Mouse (Mus musculus): Measurements from ENCODE around the gene Ncbp1.
"Not testable (repeated sequence)": the region's sequence is repeated elsewhere in the genome, so short reads cannot be mapped to it uniquely, and the experiment has no call there.

Ncbp1 gene

DNA sequence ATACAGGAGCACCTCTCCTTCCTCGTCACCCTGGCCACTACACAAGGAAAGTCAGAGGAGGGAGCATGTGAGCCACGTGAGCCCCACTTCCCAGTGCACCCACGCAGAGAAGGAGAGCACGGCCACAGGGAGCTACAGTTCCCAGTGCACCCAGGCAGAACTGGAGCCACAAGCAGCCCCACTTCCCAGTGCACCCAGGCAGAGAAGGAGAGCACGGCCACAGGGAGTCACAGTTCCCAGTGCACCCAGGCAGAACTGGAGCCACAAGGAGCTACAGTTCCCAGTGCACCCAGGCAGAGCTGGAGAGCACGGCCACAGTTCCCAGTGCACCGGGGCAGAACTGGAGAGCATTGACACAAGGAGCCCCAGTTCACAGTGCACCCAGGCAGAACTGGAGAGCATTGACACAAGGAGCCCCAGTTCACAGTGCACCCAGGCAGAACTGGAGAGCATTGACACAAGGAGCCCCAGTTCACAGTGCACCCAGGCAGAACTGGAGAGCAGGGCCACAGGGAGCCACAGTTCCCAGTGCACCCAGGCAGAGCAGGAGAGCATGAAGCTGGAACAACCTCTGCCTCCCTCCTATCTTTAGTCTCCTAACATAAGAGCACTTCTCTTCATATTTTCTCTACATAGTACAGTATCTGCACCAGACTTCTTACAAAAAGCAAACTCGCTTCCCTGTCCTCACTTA lies 9.0 kb upstream of the Ncbp1 start:
- no peak for DNase-seq (ENCODE audit: low spot score in 2 of 2)

- DNase-seq (ENCODE audit: low spot score in 2 of 2): peak in 1 of 2 experiments; percentile 37
Measured at GRCm38 (mm10) chr4:46130221-46130620, 8.2 kb upstream of the Ncbp1 start.

GRCm38 (mm10) chr4:46131791-46132190 lies 6.6 kb upstream of the Ncbp1 start:
- DNase-seq (ENCODE audit: low spot score in 2 of 2): no peak

DNA sequence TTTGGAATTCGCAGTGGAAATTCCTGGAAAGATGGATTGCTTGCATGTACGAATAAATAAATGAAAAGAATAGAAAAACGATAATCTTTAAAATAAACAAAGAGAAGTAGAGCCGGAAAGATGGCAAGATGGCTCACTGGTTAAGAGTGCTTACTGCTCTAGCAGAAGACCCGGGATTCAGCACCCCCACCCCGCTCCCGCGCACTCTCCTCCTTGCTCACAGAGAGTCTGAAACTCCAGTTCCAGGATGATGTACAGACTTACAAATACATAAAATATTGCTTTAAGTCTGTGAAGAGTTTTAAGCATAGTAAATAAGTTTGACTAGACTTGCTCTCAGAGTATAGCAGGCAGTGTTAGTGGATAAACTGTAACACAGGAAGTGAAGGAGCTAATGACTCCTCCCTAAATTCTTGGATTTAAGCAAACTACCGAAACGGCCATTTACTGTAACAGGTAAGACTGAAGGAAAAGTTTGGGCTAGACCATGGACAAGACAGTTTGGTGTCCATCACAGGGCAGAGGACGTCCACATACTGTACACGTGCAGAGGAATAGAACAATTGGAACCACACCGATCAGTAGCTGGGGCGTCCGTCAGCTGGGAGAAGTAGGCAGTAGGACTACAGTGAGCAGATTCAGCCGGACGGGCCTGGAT lies 655 bp upstream of the Ncbp1 start:
- peak in 1 of 2 experiments; percentile 9 for DNase-seq (ENCODE audit: low spot score in 2 of 2)

- no peak for DNase-seq (ENCODE audit: low spot score in 2 of 2)
Measured at GRCm38 (mm10) chr4:46144323-46144722, 5.9 kb downstream of the Ncbp1 start.

GRCm38 (mm10) chr4:46146881-46147280 lies 8.5 kb downstream of the Ncbp1 start:
- no peak for DNase-seq (ENCODE audit: low spot score in 2 of 2)

GRCm38 (mm10) chr4:46151903-46152544 lies 13.6 kb downstream of the Ncbp1 start:
- no peak for DNase-seq (ENCODE audit: low spot score in 2 of 2)

DNA sequence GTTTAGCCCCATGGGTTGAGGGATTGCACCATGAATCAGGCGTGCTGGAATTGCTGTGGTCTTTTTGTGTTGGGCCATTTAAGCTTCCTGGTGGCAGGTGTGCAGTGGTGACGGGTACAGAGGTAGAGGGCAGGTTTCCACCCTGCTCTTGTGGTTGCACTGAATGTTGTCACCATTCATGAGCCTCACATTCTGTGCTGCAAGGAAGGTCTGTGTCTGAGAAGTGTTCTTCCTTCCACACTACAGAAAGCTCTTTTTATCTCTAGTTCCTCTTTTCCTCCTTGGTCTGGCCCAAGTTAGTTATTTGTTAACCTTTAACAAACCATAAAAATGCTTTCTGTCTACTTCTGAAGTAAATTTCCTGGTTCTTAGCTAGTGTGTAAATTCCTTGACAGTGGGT lies 25.6 kb downstream of the Ncbp1 start:
- no peak for DNase-seq (ENCODE audit: low spot score in 2 of 2)

GRCm38 (mm10) chr4:46165831-46166230 lies 27.4 kb downstream of the Ncbp1 start:
- no peak for DNase-seq (ENCODE audit: low spot score in 2 of 2)

DNA sequence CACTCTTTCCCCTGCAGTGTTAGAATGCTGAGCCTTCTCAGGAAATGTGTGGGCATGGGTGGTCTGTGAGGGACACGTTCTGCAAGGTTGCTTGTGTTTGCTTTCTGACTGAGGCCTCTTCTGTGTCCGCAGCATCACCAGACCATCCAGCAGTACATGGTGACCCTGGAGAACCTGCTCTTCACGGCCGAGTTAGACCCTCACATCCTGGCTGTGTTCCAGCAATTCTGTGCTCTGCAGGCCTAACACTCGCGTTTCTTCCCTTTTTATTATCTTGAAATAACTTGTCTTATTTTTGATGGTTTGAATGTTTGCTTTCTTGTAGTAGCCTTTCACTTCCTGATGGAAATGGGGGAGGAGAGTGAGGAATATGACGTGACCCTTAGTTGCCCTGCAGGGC lies 33.3 kb downstream of the Ncbp1 start:
- no peak for DNase-seq (ENCODE audit: low spot score in 2 of 2)

DNA sequence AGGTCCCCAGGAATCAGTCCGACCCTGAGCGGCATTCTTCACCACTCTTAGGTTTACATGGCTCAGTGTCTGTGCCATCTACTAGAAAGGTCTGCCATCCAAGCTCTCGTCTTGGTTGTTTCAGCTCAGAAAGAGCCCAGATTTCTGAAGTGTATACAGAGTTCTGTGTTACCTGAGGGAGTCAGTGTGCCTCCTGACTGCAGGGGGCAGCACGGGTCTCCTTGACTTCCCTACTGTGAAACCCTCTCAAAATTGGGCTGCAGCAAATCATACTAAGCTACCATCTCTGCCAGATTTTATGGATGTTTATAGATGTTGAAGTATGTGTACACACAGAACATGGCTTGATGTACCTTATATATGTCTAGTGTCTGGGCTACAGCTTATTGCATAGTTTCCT lies 37.9 kb downstream of the Ncbp1 start:
- DNase-seq (ENCODE audit: low spot score in 2 of 2): no peak

DNA sequence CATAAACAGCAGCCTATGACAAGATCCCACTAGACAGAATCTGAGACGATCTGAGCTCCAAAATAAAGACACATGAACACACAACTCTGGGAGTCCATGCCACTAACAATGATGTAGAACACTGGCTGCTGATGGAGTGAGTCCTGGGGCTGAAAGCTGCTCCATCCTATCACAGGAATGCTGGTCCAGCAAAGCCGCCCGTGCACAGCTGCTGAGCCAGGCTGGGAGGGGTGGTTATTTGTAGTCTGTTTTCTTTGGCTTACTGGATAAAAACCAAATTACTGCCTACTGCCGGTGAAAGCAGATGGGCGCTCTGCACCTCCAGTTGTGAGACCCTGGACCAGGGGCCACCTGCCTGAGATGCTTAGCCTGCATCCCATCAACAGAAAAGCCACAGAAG lies 38.6 kb downstream of the Ncbp1 start:
- DNase-seq (ENCODE audit: low spot score in 2 of 2): no peak

GRCm38 (mm10) chr4:46177496-46177895 lies 39.1 kb downstream of the Ncbp1 start:
- no peak for DNase-seq (ENCODE audit: low spot score in 2 of 2)

DNA sequence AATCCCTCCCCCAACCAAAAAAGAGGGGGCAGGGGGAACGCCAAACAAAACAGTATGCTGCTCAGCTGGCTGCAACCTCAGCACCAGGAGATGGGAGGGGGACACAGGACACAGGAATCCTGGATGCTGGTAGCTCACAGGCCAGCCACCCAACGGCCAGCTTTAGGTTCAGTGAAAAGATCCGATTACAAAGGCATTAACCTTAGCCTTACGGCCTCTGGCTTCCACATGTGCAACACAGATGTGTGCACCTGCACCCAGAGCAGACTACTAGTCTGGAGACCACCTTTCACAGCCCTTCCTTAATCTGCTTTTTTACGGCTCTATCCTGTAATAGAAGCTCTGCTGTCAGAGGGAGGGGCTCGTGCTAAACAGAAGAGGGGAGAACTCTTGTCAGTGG lies 42.8 kb downstream of the Ncbp1 start:
- no peak for DNase-seq (ENCODE audit: low spot score in 2 of 2)

DNA sequence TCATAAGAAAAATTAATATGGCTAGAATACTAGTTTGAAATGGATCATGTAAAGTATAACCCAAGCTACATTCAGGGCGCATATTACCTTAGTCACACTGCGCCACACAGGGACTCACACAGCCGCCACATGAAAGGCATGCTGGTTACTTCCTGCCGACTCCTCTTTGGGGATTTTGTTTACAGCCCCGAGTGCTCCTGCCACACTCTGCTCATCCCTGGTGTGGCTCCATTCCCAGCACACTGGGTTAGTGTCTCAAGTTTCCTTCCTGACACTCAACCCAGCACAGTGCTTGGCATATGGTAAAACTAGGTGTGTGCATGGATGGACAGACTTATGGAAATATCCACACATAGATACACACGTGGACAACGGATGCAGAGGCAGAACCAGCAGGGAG lies 43.8 kb downstream of the Ncbp1 start:
- no peak for DNase-seq (ENCODE audit: low spot score in 2 of 2)

GRCm38 (mm10) chr4:46185423-46185822 lies 47.0 kb downstream of the Ncbp1 start:
- DNase-seq (ENCODE audit: low spot score in 2 of 2): no peak

DNA sequence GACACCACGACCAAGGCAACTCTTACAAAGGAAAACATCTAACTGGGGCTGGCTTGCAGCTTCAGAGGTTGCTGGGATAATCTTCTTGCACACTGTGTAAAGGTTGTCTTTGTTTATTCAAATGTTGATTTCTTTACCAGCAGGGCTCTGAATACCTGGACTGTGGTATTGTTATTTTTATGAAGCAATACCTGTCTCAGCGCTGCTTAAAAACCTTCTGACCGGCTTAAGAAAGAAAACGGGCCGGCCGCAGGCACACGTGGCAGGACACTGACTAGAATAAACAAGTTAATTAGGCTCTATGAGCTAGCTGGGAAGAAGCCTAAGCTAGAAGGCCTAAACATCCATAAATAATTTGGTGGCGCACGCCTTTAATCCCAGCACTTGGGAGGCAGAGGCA lies 47.5 kb downstream of the Ncbp1 start:
- no peak for DNase-seq (ENCODE audit: low spot score in 2 of 2)

- no peak for DNase-seq (ENCODE audit: low spot score in 2 of 2)
Measured at GRCm38 (mm10) chr4:46186466-46186865, 48.1 kb downstream of the Ncbp1 start.

- not testable (repeated sequence) for DNase-seq (ENCODE audit: low spot score in 2 of 2)
Measured at GRCm38 (mm10) chr4:46192011-46192410, 53.6 kb downstream of the Ncbp1 start.

DNA sequence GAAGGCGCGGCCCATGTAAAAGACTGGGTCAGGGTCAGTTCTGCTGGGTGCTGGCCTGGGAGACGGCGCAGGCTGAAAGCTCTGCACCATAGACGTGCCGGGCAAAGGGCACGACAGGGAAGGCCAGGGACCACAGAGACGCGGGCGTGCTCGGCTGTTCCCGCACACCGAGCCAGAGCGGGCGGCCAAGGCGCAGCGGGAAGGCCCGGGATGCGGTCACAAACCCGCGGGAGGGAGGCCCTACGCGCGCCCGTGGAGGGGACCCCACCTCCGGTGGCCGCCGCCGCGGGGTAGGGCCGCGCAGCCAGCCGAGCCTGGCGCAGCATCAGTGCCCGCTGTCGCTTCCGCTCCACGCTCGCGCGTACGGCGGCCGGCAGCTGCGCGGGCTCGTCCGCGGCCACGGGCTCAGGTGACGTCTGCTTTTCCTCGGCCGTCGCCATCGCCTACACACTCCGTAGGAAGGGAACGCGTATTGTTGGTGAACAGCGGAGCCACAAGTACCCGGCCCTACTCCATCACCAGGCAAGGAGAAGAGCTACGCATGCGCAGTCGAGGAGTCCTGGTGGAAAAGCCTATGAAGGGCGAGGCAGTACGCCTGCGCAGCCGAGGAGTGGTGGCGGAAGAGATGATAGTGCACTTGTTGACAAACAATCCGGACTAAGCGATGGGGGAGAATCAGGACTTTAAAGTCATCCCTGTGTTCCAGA lies 57.5 kb downstream of the Ncbp1 start, which contains the start of gene Xpa:
TSS of gene Xpa (minus strand) at position 531 of the 707 bp plus-strand sequence.
- peak; percentile 81 to 89 for DNase-seq (ENCODE audit: low spot score in 2 of 2)

- no peak for DNase-seq (ENCODE audit: low spot score in 2 of 2)
Measured at GRCm38 (mm10) chr4:46196513-46196912, 58.1 kb downstream of the Ncbp1 start.

DNA sequence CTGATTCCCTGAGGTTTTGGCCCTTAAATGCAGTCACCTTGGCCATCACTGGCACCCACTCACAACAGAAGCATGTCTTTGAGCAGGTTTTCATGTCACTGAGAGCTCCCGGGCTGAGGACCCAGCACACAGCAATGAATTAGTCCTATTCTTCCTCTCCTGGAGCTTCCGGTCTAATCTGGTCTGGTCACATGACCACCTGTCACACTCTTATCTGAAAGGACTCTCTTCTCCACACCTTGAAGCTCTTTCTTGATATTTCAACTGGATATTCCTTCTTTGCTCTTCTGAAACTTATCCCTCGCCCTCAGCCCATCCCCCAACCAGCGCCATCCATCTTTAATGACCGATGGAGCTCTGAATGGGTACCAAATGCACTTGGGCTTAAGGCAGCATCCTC lies 59.7 kb downstream of the Ncbp1 start:
- DNase-seq (ENCODE audit: low spot score in 2 of 2): no peak

Measured in urinary bladder, adult 18-20 months (tissue).